Mouse (Mus musculus) v-Abl transformed pro-B cells (cell line): Measurements from ENCODE around the gene Grip2.

Source experiments
- in situ Hi-C, 2 experiments: fragments of 400-800 bp; cut with MboI; formaldehyde crosslinking; loops; one replicate each; pipeline ENCODE4 v1.15.1; 2025; ENCODE audit not compliant: unreplicated experiment in 2 of 2

The Grip2 gene

DNA sequence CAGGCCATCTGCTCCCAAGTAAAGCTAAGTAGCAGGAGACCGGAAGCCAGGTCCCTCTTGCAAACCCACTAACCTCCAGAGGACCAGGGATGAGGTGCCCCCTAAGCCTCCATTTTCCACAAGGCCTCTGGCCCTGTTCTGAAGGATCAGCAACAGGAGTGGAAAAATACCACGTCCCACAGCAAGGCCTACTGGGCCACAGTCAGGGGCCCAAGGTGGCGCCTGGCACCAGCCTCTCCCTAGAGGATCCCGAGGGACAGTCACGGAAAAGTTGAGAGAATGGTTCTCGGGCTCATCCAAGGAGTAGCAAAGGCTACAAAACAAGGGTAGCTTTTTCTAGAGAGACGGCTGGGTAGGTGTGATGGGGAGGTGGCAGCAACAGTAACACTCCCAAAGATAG is 89.6 kb downstream of the Grip2 start:
- in situ Hi-C loops = no loop called here

DNA sequence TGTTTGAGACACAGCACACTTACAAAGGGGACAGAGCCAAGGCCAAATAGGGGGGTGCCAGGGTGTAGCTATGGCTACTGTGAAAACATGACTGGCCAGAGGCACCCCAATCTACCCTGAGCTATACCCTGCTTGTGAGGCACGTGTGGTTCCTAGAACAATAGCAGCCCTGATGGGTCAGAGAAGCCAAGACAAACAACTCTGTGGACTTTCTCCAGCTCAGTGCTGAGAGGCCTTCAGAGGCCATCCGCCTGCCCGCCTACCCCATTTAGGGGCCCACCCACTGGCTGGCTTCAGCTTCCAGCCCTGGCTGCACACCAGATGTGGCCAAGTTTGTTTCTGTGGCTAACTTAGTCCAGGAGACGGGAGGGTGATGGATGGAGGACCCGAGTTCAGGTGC is 90.6 kb downstream of the Grip2 start:
- in situ Hi-C loops = no loop called here

DNA sequence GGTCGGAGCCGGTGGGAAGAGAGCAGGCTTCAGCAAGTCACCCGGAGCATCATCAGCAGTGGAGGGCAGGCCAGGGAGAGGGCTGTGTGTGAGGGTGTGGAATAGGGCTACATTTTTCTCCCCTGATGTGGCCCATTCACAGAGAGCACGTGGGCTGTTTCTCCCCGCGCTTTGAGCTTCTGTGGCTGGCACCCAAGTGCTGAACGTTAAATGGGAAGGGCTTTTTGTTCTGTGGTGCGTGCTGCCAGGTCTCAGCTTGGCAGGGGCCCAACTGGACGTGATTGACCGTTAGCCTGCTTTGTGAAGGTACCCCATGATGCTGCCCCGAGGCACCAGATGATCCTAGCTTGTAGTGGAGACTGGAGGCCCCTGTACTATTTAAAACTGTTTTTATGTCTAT is 94.9 kb downstream of the Grip2 start:
- in situ Hi-C loops = loop anchor here in 1 of 2 experiments (5.0 kb wide), 1 partner anchor 60 kb away; no protein-coding TSS in a partner anchor

DNA sequence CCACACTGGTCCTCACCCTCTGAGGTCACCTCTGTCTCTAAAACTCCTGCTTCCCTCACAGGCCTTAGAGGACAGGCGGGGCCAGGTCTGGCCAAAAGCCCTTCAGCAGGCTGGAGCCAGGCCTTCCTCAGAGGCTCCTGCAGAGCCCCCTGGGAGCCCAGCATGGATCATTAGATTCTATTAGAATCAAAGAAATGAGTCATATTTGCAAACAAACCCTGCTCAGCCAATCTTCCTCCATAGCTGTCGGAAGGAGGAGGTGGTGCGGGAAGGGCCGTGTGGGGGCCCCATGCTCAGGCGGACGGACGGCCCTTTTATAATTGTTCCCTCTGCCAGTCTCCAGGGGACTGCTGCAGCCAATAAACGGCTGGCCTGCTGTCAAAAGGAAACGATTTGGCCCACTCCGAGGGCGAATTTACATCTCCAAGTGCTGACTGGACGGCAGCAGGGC is 97.3 kb downstream of the Grip2 start:
- in situ Hi-C loops = loop anchor here in 1 of 2 experiments (5.0 kb wide), 1 partner anchor 57 kb away; no protein-coding TSS in a partner anchor

DNA sequence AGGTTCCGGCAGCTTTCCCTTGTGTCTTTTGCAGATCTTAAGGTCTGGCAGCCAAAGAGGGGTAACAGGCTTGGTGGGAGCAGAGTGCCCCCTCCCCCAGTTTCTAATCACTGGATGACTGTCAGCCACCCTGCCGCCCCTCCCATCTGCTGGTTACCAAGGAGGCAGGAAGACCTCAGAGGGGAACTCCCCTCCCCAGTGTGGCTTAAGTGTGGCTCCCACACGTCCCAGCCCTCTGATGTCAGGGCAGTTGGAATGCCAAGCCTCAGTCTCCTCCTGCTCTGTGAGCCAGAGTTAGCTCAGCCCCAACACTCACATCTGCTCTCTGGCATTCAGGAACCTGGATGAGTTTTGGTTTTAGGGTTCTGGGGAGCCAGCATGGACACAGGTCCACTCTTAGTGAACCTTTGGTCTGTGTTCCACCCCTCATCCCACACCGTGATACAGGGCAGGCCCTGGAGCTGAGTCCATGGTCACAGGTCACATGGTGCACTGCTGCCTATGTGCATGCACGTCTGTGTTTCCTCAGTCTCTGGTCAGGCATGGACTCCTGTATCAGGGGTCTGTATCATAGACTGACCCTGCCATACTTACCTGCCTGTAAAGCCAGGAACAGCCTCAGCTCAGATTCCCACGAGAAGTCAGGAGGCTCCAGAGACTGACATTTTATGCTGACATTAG is 98.0 kb downstream of the Grip2 start:
- in situ Hi-C loops = no loop called here

DNA sequence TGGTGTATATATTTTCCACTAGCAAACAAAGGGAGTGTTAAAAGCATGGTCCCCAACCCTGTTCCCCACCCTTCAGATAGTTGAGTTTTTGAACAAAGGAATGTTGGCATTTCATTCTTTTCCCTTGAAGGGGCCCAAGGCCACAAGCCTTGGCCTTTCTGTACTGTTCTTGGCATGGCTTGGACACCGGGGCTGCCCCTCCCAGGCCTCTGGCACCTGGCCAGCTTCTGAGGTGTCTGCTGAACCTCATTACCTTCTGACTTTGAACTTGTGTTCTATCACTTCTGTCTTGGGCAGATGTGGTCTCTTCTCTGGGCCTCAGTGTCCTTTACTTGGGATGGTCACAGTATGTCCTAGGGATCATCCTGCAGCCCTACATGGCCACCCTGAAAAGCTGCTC is 99.7 kb downstream of the Grip2 start:
- in situ Hi-C loops = no loop called here

DNA sequence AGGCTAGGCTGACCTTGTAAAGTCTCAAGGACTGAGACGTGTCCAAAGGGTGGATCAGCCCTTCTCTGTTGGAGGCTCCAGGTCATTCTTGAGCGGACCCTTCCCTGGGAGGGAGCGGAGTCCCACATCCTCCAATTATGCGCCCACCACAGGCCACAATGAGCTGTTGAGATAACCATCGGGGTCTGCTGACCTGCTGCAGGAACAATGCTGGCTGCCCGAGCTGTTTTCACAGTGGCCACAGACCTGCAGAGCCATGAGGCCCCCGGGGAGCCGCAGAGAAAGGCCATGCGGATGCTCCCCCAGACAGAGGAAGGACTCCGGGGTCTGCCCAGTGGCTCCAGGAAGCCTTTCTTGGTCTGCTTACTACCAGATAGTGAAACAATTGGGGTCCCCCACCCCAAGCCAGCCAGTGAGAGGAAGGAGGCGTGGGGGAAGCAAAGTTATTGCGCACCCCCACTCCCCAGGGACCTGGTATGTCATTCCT is 105.8 kb downstream of the Grip2 start:
- in situ Hi-C loops = no loop called here

DNA sequence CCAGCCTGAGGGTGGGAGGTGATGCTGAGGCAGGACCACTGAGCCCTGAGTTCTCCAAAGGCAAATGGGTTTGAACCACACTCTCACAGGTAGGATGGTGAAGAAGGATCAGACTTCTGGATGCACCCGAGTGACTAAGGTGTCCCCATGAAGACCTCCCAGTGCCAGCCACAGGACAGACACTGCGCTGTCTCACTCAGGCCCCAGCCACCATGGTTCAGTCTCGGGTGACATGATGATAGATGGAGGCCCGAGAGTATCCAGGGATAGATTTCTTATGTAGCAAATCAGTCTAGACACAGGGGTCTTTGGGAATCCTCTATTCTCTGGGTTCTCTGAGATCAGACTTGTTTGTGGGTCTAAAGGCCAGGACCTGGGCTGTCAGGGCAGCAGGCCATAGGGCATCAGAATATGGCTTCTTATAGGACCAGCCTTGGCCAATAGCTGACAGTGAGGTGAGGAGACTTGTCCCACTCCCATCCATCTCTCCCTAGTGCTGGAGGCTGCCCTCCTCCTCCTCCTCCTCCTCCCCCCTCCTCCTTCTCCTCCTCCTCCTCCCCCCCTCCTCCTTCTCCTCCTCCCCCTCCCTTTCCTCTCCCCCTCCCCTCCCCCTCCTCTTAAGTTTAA is 106.3 kb downstream of the Grip2 start:
- in situ Hi-C loops = no loop called here

DNA sequence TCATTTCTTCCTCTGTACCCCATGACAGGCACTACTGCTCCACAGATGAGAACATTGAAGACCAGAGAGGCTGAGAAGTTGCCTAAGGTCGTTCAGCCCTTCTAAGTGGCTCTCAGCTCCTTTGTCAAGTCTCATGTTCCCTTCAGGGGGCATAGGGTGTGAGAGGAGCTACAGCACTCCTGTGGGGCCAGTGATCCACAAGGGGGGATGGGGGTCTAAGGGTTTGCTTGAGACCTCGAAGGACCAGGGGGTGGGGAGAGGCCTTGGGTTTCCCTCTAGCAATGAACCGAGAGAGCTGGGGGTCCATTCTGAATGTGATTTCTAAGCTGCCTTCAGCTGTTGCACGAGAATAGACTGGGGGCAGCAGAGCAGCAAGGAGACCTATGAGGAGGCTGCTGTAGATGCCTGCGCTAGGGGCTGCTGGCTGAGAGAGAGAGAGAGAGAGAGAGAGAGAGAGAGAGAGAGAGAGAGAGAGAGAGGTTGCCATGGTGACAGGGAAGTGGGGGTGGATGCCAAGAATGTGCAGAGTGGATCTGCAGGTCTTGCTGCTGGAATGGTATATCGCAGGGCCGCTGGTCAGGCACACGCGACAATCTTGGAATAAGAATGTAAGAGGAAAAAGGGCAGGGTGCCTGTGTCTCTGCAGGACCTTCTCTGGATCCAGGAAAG is 107.1 kb downstream of the Grip2 start:
- in situ Hi-C loops = no loop called here

DNA sequence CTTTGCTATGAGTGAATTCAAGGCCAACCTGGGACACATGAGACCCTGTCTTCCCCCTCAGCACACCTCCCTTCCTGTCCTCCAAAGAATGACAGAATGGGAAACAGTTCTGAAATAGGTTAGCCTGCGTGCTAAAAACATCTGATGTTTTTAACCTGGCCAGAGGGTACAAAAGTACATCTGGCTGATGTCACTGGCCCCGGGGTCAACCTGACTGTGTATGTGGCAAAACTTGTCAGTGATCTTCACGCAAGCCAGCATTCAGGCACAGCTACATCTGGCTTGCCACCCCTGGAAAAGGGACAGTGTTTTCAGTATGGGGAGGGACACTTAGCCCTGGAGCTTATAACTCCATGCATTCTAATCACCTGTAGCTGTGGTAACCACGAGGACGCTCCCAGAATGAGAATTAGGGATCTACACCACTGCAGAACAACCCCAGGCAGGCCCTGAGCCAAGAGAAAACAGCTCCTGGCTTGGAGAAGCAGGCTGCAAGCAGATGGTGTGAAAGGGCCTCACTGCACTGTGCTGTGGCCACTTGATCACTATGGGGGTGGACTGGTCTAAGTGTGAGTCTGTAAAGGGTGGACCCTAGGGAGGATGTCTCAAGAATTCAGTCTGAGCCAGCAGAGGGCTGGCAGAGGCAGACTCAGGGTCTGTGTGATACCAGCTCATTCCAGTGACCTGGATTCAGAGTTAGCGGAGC is 107.9 kb downstream of the Grip2 start:
- in situ Hi-C loops = no loop called here

DNA sequence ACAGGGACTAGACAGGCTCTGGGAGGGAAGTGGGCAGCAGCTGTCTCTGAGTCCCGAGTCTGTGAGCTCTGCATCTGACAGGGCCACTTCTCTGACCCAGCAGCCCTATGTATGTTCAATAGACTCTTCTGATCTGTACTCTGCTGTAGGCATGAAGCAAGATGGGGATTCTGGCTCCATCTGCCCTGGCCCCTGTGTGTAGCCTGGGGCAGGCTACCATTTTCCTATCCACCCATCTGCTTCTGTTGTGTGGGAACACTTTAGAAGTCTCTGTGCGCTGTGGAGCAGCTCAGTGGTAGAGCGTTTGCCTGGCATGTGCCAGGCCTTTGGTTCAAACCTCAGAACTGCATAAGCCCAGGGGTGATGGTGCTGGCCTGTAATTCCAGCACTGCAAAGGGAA is 108.4 kb downstream of the Grip2 start:
- in situ Hi-C loops = no loop called here

DNA sequence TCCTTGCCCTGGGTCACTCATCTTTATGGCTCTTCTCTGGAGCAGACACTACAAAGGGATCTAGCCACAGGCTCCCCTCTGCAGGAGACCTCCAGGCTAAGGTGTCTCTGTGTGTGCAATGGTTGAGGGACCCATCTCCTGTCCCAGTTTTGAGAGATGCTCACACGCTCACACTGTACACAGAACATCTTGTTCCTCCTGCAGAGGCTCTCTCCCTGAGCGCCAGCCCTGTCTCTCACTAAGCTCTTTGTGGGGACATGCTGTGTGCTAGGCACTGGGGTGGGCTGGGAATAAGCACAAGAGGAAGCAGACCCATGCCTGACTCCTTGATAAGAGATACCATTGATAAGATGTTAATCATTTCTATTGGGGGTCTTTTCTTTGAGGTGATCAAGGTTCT is 109.0 kb downstream of the Grip2 start:
- in situ Hi-C loops = no loop called here

DNA sequence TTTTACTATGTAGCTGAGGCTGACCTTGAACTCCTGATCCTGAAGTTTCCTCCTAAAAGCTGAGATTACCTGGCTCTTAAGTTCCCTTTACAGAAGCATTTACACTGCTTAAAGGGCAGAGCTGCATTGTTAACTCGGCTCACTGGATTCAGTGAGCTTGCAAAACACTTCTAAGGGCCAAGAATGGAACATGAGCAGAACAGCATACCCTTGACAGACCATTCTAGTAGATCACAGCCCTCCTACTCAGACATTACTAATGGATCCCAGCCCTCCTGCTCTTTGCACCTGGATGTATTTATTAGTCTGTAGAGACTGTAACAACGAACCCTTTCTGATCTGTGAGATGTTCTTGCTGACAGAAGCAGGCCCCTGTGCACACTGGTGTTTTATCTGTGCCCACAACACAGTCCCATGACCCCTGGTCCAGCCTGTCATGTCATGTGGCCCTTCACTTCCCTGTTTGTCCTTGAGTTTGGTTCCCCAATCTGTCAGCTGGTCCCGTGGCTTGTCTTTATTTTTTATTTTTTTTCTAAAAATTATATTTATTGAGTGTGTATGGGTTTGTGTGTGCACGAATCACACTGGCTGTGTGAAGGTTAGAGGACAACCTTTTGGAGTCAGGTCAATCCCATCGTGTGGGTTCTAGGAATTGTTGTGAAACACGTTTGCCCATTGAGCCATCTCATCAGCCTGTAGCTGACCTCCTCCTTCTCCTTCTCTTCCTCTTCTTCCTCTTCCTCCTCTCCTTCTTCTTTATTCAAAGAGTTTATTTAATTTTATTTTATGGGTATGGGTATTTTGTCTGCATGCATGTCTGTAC is 110.9 kb downstream of the Grip2 start:
- in situ Hi-C loops = no loop called here

DNA sequence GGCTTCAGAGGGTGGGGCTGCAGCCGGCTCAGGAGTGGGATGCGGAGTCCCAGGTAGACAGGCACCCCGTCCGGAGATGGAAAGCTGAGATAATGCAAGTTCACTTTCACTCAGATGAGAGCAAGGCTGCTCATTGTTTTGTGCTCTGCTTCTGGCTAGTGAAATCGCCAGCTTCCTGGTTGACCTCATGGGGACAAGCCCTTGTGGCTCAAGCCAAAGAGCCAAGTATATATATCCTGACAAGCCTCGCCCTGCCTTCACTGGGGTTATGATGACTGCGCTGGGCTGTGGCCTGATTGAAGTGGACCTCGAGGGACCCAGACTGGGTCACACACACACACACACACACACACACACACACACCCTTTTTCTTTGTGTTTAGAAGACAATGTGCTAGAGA is 112.0 kb downstream of the Grip2 start:
- in situ Hi-C loops = no loop called here

DNA sequence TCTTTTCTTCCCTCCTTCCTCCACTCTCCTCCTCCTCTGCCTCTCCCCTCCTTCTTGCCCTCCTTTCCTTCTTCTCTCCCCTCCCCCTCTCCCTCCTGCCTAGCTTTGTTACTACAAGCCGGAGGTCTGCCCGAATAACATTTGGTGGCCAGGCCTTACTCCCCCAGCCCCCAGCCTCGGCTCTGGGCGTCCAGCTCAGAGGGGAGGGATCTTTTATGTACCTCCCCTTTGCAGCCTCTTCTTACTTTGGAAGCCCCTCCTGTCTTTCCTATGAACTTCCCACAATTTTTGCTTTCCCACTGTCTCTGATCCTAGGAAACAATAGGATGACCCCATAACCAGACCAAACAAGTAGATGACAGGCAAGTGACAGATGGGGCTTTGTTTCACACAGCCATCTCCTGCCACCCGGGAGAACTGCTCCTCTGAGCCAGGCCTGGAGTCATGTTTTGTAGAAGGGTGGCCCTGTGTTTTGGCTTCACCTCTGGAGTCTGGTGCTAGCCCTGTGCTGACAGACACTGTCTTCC is 113.6 kb downstream of the Grip2 start:
- in situ Hi-C loops = no loop called here

DNA sequence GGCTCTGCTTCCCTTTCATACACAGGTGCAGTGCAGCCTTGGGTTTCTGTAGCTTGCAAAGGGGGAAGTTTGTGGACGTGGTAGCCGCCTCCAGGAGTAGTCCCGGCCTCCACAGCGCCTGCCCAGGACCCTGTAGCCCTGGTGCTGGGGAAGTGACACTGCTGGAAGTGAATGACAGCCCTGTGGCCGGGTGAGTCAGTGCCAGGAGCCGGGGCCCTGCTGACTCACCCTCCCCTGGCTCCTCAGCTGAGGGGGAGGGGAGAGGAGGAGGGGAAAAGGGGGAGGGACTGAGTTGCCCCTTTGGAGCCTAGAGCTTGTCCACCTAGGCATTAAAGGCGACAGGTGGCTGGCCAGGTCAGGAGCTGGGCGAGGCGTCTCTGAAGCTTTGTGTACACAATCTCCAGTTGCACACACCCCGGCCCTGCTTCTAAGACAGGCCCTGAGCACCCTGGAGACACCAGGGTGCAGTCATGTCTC is 114.2 kb downstream of the Grip2 start:
- in situ Hi-C loops = no loop called here

DNA sequence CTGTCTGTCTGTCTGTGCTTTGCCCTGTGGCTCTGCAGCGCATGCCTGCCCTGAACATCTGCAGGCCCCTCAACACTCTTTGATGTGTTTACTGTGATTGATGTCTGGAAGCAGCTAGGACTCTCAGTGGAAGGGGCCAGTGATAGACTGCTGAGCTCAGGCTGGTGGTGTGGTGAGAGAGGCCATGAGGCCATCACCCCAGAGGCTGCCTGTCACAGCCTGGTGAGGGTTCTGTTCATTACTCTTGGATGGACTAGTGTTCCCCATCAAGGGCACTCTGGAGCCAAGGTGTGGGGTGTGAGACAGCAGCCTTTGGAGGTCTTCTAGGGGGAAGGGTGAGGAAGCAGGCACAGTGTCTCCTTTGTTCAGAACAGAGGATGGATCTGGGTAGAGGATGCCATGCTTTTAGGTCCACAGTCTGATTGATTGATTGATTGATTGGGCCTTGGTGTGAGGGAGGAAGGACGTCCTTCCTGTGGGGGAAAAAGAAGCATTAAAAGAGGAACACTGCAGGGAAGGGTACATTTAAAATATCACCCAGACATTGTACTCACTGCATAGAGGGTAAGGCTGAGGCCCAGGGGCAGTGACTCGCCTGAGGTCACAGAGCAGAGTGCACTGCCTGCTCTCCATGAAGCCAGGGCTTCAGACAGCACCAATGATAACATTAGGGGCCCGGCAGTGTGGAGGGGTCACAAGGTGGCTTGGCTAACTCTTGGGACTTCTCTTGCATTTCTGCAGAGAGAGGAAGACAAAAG is 114.8 kb downstream of the Grip2 start:
- in situ Hi-C loops = no loop called here
